Mouse (Mus musculus) forebrain, embryonic 15.5 days (tissue): Measurements from ENCODE around the gene Cers3. TPM values are rescaled to one million over a fixed set of nuclear protein-coding genes. Genes with fewer than 3 reads are reported as not detected.

Experiments
- ATAC-seq: fragments of 200-750 bp; cut with Nextera tagmentation; replicated peaks from 2 replicates; pipeline ENCODE4 v1.8.0; 2017; ENCODE audit warnings: mild to moderate bottlenecking, moderate TSS enrichment, moderate library complexity
- H3K27ac ChIP-seq: fragments of 300-500 bp; sonication (generic); replicated peaks from 2 replicates; pipeline ENCODE4 v1.5.1; 2015; ENCODE audit warnings: mild to moderate bottlenecking, inconsistent platforms
- H3K27me3 ChIP-seq: fragments of 300-500 bp; sonication (generic); 2 replicates; pipeline ENCODE4 v1.6.1; 2015; ENCODE audit warnings: inconsistent platforms
- H3K36me3 ChIP-seq: fragments of 300-500 bp; sonication (generic); 2 replicates; pipeline ENCODE4 v1.6.1; 2015; ENCODE audit warnings: mild to moderate bottlenecking, inconsistent platforms
- H3K4me1 ChIP-seq: fragments of 300-500 bp; sonication (generic); 2 replicates; pipeline ENCODE4 v1.6.1; 2015; ENCODE audit warnings: inconsistent platforms
- H3K4me2 ChIP-seq: fragments of 300-500 bp; sonication (generic); replicated peaks from 2 replicates; pipeline ENCODE4 v1.6.1; 2015; ENCODE audit warnings: mild to moderate bottlenecking, inconsistent platforms
- H3K4me3 ChIP-seq: fragments of 300-500 bp; sonication (generic); 2 replicates; pipeline ENCODE4 v1.5.1; 2015; ENCODE audit warnings: mild to moderate bottlenecking, inconsistent platforms
- H3K9ac ChIP-seq: fragments of 300-500 bp; sonication (generic); replicated peaks from 2 replicates; pipeline ENCODE4 v1.6.1; 2015; ENCODE audit warnings: mild to moderate bottlenecking, inconsistent platforms
- H3K9me3 ChIP-seq: fragments of 300-500 bp; sonication (generic); 2 replicates; pipeline ENCODE4 v1.6.1; 2016; ENCODE audit warnings: inconsistent platforms
- whole genome bisulfite sequencing: fragments of 180-500 bp; shearing (Covaris S2); methylation state at CpG from one replicate; pipeline ENCODE4 v1.1.7; 2015; ENCODE audit warnings: mixed read lengths; 5-methylcytosine and 5-hydroxymethylcytosine counted together
- polyA plus RNA-seq: library from polyadenylated mRNA; unstranded; fragments of >200 nt; fragmentation: Nextera tagmentation; extraction: Ambion mirVana; gene quantifications from 2 replicates; pipeline ENCODE4 v1.2.1, GENCODE M21; 2015

Gene Cers3
- 0.70 and 0.93 TPM in 2 replicates for polyA plus RNA-seq

GRCm38 (mm10) chr7:66743377-66743781, at the start of gene Cers3:
TSS of gene Cers3 (plus strand) at chr7:66743504.
- ATAC-seq, result no peak
- H3K27me3 ChIP-seq, result no peaks in the 10 kb centered on the region
- 81% methylated on average over 9 of the region's 9 CpGs for WGBS
- H3K4me2 ChIP-seq, result no peak within 1 kb of the TSS
- no peaks in the 10 kb centered on the region for H3K9me3 ChIP-seq
- H3K9ac ChIP-seq, result no peak within 1 kb of the TSS
- H3K4me1 ChIP-seq, result no peaks in the 10 kb centered on the region
- no peaks in the 10 kb centered on the region for H3K36me3 ChIP-seq
- H3K27ac ChIP-seq, result no peak within 1 kb of the TSS
- no peak within 1 kb of the TSS for H3K4me3 ChIP-seq

DNA sequence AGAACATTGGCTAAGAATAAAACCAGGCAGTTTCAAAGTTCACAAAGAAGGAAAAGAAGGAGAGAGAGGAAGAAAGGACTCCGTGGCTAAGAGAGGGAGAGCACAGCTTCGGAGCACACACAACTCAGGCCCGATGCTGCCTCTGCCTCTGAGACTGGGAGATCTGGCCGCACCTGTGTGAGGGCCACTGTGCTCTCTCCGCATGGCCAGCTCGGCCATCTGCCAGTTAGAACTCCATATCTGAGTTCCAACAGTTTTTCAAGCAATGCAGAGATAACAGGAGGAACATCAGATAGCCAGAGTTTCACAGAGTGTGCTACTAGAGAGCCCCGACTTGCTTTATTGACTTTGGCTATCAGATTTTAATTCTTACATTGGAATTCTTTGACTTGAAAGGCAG, 48.8 kb upstream of the Cers3 start:
- Histone ChIP-seq H3K4me1 (peaks cover 11% of the 10 kb centered on the region), H3K36me3 (peaks cover 12% of the 10 kb centered on the region; the same call in 1 of the 2 replicates), H3K27me3 (no peaks in the 10 kb centered on the region), H3K9ac (no peak overlapping the region), H3K4me3 (no peak overlapping the region), H3K27ac (no peak overlapping the region), H3K9me3 (no peaks in the 10 kb centered on the region), H3K4me2 (no peak overlapping the region)
- WGBS, result 86% methylated on average over 7 of the region's 7 CpGs
- no peak for ATAC-seq

GRCm38 (mm10) chr7:66702721-66703120, 40.6 kb upstream of the Cers3 start:
- H3K4me2 ChIP-seq, result no peak overlapping the region
- no peaks in the 10 kb centered on the region for H3K27me3 ChIP-seq
- ATAC-seq, result no peak
- WGBS, result 93% methylated on average over 7 of the region's 7 CpGs
- H3K4me1 ChIP-seq, result no peaks in the 10 kb centered on the region
- H3K36me3 ChIP-seq, result peaks cover 19% of the 10 kb centered on the region; the same call in 1 of the 2 replicates
- H3K9me3 ChIP-seq, result no peaks in the 10 kb centered on the region
- H3K27ac ChIP-seq, result no peak overlapping the region
- H3K9ac ChIP-seq, result no peak overlapping the region
- no peak overlapping the region for H3K4me3 ChIP-seq

- H3K4me1 ChIP-seq, result no peaks in the 10 kb centered on the region
- no peak overlapping the region for H3K4me2 ChIP-seq
- WGBS, result 84% methylated on average over 3 of the region's 3 CpGs
- no peaks in the 10 kb centered on the region for H3K9me3 ChIP-seq
- no peak for ATAC-seq
- H3K9ac ChIP-seq, result no peak overlapping the region
- no peaks in the 10 kb centered on the region for H3K27me3 ChIP-seq
- peaks cover 22% of the 10 kb centered on the region for H3K36me3 ChIP-seq
- no peak overlapping the region for H3K27ac ChIP-seq
- H3K4me3 ChIP-seq, result no peak overlapping the region
These were observed 38.7 kb upstream of the Cers3 start for GRCm38 (mm10) chr7:66704631-66705030.

DNA sequence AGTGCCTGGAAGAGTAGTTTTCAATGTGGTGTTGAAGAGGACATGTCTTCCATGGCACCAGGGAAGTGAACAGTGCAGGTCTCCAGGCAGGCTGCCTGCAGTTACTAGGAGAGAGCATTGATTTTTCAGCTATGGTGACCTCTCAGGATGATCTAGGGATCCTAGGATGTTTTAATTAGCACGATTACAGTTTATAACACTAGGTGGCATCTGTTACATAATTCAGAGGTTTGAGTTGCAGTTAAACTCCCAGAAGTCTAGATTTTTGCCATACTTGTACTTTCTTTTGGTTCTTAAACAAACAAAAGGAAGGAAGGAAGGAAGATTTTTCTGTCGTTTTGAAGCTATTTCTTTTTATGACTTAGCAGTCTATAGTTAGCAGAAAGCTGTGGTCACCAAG, 32.1 kb upstream of the Cers3 start:
- H3K9ac ChIP-seq, result no peak overlapping the region
- H3K27ac ChIP-seq, result no peak overlapping the region
- peaks cover 45% of the 10 kb centered on the region for H3K36me3 ChIP-seq
- no peak for ATAC-seq
- 63% methylated on average over 2 of the region's 2 CpGs for WGBS
- H3K4me1 ChIP-seq, result no peaks in the 10 kb centered on the region
- H3K4me2 ChIP-seq, result no peak overlapping the region
- no peaks in the 10 kb centered on the region for H3K27me3 ChIP-seq
- H3K4me3 ChIP-seq, result no peak overlapping the region
- no peaks in the 10 kb centered on the region for H3K9me3 ChIP-seq

- H3K9me3 ChIP-seq, result no peaks in the 10 kb centered on the region
- no peak overlapping the region for H3K4me3 ChIP-seq
- no peaks in the 10 kb centered on the region for H3K27me3 ChIP-seq
- WGBS, result 80% methylated on average over 4 of the region's 4 CpGs
- no peak for ATAC-seq
- no peak overlapping the region for H3K9ac ChIP-seq
- no peak overlapping the region for H3K27ac ChIP-seq
- H3K4me2 ChIP-seq, result no peak overlapping the region
- H3K36me3 ChIP-seq, result no peaks in the 10 kb centered on the region
- no peaks in the 10 kb centered on the region for H3K4me1 ChIP-seq
These were observed 18.8 kb upstream of the Cers3 start for GRCm38 (mm10) chr7:66724514-66724913.

GRCm38 (mm10) chr7:66724954-66725353, 18.4 kb upstream of the Cers3 start:
- Histone ChIP-seq H3K9me3 (no peaks in the 10 kb centered on the region), H3K36me3 (no peaks in the 10 kb centered on the region), H3K27ac (no peak overlapping the region), H3K27me3 (no peaks in the 10 kb centered on the region), H3K4me2 (no peak overlapping the region), H3K9ac (no peak overlapping the region), H3K4me1 (no peaks in the 10 kb centered on the region), H3K4me3 (no peak overlapping the region)
- no peak for ATAC-seq
- 94% methylated on average over 6 of the region's 6 CpGs for WGBS

GRCm38 (mm10) chr7:66728072-66728471, 15.2 kb upstream of the Cers3 start:
- Histone ChIP-seq H3K36me3 (no peaks in the 10 kb centered on the region), H3K9ac (no peak overlapping the region), H3K27me3 (no peaks in the 10 kb centered on the region), H3K4me2 (no peak overlapping the region), H3K9me3 (no peaks in the 10 kb centered on the region), H3K4me1 (no peaks in the 10 kb centered on the region), H3K4me3 (no peak overlapping the region), H3K27ac (no peak overlapping the region)
- WGBS, result 92% methylated on average over 6 of the region's 6 CpGs
- no peak for ATAC-seq

DNA sequence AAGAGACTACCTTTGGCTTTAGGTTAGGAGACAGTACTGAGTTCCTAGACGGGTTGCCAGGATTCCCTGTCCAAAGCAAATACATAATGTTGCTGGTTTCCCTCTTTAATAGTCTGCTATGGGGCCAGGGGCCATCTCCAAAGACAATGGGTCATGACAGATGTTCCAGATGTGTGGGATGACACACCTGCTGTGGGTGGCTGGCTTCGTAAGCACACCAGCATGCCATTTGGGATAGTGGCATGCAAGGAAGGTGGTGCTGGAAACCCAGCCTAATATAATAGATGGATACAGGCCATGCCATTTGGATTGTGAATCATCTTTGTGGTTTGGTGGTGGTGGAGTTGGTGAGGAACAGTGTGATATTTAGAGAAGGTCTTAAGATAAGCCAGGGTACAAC, 14.1 kb upstream of the Cers3 start:
- no peak overlapping the region for H3K4me2 ChIP-seq
- no peaks in the 10 kb centered on the region for H3K27me3 ChIP-seq
- no peaks in the 10 kb centered on the region for H3K4me1 ChIP-seq
- no peak overlapping the region for H3K27ac ChIP-seq
- no peak overlapping the region for H3K4me3 ChIP-seq
- WGBS, result 87% methylated on average over 2 of the region's 2 CpGs
- H3K36me3 ChIP-seq, result no peaks in the 10 kb centered on the region
- H3K9me3 ChIP-seq, result no peaks in the 10 kb centered on the region
- ATAC-seq, result no peak
- no peak overlapping the region for H3K9ac ChIP-seq

DNA sequence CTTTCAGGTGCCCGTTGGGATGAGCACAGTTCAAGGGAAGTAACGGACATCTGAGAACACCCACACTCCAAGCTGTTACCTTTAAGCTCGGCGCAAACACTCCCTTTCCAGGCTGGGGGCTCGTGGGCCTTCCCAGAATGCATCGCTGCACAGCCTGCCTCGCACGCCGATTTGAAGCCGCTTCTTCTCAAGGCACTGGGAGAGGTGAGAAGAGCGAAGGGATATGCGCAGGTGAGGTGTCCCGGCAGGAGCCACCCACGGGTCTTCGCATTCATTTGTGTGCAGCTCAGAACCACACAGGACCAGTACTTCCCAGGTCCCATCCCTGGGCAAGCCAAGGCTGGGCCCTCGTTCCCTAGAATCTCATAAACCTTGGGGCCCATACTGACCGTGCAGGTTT, 9.9 kb upstream of the Cers3 start:
- no peak overlapping the region for H3K4me2 ChIP-seq
- H3K27ac ChIP-seq, result no peak overlapping the region
- 96% methylated on average over 17 of the region's 17 CpGs for WGBS
- no peak overlapping the region for H3K9ac ChIP-seq
- no peaks in the 10 kb centered on the region for H3K36me3 ChIP-seq
- no peaks in the 10 kb centered on the region for H3K27me3 ChIP-seq
- no peaks in the 10 kb centered on the region for H3K4me1 ChIP-seq
- H3K4me3 ChIP-seq, result no peak overlapping the region
- ATAC-seq, result no peak
- H3K9me3 ChIP-seq, result no peaks in the 10 kb centered on the region

- Histone ChIP-seq H3K4me2 (no peak overlapping the region), H3K27me3 (no peaks in the 10 kb centered on the region), H3K36me3 (no peaks in the 10 kb centered on the region), H3K4me1 (no peaks in the 10 kb centered on the region), H3K9me3 (no peaks in the 10 kb centered on the region), H3K27ac (no peak overlapping the region), H3K4me3 (no peak overlapping the region), H3K9ac (no peak overlapping the region)
- 92% methylated on average over 11 of the region's 11 CpGs for WGBS
- no peak for ATAC-seq
These were observed 9.4 kb upstream of the Cers3 start for GRCm38 (mm10) chr7:66733882-66734281.

- 95% methylated on average over 4 of the region's 4 CpGs for WGBS
- Histone ChIP-seq H3K9me3 (no peaks in the 10 kb centered on the region), H3K9ac (no peak overlapping the region), H3K27me3 (no peaks in the 10 kb centered on the region), H3K36me3 (no peaks in the 10 kb centered on the region), H3K4me1 (no peaks in the 10 kb centered on the region), H3K4me2 (no peak overlapping the region), H3K27ac (no peak overlapping the region), H3K4me3 (no peak overlapping the region)
- no peak for ATAC-seq
These were observed 8.8 kb upstream of the Cers3 start for GRCm38 (mm10) chr7:66734466-66734865.

DNA sequence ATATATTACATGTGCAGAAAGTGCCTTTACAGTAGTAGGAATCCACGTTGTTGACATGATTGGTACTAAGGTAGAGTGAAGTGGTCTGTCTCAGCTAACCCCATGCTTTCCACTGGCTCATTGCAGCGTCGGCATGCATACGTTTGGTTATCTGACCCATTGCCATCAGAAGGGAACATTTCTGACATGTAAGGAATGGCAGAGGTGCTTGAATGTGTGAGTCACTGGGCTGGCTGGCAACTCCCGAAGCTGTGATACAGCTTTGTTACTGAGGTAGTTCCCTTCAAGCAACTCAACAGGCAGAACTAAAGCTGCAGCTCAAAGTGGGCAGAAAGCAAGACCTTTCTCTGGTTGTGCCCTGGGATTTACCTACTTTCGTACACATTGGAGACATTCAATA, 8.3 kb upstream of the Cers3 start:
- H3K9ac ChIP-seq, result no peak overlapping the region
- H3K27me3 ChIP-seq, result no peaks in the 10 kb centered on the region
- no peak overlapping the region for H3K4me3 ChIP-seq
- no peak overlapping the region for H3K27ac ChIP-seq
- no peaks in the 10 kb centered on the region for H3K4me1 ChIP-seq
- H3K36me3 ChIP-seq, result no peaks in the 10 kb centered on the region
- no peak for ATAC-seq
- no peak overlapping the region for H3K4me2 ChIP-seq
- WGBS, result 97% methylated on average over 6 of the region's 6 CpGs
- no peaks in the 10 kb centered on the region for H3K9me3 ChIP-seq
